Mouse (Mus musculus) erythroid progenitor cell, adult 5-6 weeks (primary cell): ENCODE data around the gene Hs3st2. TPM values are rescaled to one million over a fixed set of nuclear protein-coding genes. Genes with fewer than 3 reads are reported as not detected.
"Not testable (repeated sequence)": the region's sequence is repeated elsewhere in the genome, so short reads cannot be mapped to it uniquely, and the experiment has no call there.

Source experiments
- ATAC-seq: replicated peaks from 2 replicates; pipeline ENCODE4 v1.8.0; 2016; ENCODE audit warnings: moderate number of reproducible peaks, mild to moderate bottlenecking, moderate TSS enrichment, inconsistent platforms; ENCODE audit not compliant: poor library complexity, low FRiP score, severe bottlenecking
- total RNA-seq, 2 experiments: library from RNA; stranded (forward) in 1 of 2; stranded (reverse) in 1 of 2; fragments of 150-400 nt in 1 of 2; fragments of 186-747, 209-891 nt in 1 of 2; gene quantifications; 2 replicates each; pipeline versions ENCODE4 v1.2.3 to v1.2.4; 2015 to 2017; ENCODE audit warnings: low replicate concordance in 2 of 2

Gene Hs3st2
- total RNA-seq (2015; ENCODE audit: low replicate concordance) = not detected in 2 replicates
- total RNA-seq (2017; ENCODE audit: low replicate concordance) = not detected in 2 replicates

DNA sequence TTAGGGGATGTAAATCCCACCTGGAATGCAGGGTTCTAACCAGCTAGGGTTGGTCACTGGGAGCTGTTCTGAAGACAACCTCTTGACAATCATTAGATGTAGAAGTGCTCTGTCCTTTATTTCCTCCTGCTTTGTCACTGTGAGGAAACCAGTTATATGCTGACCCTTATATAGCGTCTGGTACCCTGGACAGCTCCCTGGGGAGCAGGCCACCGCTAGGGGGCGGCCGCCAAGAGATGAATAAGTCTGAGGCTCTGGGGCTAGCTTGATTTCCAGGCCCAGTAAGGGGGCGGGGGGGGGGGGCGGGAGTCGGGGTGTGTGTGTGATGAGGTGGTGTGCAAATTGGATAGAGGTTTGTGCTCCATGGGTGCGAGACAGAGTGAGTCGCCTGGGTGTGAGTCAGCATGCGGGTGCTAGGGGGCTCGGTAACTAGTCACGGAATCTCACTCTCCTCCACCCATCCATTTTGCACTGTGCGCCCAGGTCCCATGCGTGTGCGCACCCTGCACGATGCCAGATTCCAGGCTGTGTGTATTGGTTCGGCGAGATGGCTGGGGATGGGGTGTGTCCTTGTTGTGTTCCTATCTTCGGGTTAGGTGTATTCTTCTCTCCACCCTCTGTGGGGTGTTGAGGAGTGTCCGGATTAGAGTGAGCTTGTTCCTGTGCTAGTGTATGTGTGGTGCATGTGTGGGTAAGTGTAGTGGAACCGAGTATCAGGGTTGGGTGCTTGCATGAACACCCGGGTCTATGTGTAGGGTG is at the start of gene Hs3st2:
TSS of gene Hs3st2 (plus strand) at position 635 of the 759 bp plus-strand sequence.
- no peak for ATAC-seq

DNA sequence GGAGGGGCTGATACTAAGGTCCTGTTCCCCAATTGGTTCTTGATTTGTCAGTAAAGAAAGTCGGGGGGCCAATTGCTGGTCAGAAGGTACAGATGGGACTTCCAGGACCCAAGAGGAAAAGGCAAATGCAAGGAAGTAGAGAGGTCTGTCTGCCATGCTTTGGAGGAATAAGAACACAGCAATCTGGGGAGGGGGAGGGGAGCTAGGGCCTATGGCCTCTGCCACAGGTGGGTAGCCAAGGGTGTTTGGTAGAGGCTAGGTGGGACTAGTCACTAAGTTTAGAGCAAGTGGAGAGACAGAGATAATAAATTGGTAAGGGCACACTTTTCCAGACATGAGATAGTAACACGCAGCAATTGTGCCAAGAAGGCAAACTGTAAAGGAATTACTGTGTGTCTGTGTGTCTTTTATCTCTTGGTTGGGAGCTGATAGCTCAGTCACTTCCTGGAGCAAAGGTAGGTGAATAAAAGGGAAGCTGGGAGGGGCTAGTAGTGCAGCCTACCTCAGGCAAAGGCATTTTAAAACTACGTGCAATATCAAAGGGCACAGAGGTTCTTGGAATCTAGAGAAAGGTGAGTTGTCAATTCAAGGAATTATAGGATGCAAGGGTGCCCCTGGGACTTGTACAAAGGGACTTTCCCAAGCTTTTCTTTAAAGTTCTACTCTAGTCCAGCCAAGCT is 43.2 kb upstream of the Hs3st2 start:
- ATAC-seq = no peak

DNA sequence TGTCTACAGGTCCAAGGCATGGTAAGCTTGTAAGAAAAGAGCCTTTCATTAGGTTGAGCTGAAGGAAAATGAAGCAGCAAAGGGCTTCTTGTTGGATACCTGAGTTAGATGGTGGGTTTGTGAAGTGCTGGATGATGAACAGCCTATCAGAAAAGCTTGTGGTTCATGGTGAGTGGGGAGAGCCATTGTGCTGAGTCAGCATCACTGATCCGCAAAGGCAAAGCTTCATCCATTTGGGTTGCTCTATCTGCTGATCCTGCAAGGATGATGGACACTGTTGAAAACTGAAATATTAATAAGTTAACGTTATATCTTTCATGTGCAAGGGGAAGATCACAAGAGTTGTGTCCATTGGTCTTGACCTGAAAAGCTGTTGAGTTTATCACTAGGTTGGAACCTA is 40.0 kb upstream of the Hs3st2 start:
- no peak for ATAC-seq

DNA sequence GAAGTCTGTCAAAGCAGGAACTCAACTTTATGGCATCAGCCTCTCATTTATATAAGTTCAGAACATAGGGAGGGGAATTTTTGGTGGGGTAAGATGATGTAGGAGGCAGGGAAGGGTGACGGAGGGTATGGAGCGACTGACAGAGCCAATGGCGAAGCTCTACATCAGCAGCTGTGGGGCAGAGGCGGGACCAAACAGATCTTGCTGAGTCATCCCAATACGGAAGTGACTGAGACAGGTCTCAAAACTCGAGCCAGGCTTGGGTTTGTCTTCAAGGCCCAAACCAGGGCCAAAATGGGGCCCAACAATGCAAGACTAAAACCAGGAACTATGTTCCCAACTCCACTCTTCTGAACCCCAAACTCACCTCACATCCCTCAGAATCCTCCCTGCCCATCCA is 30.2 kb upstream of the Hs3st2 start:
- ATAC-seq = not testable (repeated sequence)

DNA sequence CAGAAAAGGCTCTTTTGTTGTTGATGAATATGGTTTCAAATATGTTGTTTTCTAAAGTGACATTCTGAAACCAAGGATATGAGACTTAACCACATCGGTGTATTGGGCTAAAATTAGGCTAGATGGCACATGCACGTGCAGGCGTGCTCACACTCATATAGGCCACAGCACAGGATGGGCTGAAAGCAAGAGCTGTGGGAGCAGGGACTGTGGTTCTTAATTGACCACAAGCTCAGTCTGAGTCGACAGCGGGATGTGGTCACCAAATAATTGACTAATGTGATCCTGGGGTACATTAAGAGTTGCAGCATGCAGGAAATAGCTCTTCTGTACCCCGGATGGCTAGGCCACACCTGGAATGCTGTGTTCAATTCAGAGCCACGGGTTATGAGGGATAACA is 26.1 kb upstream of the Hs3st2 start:
- ATAC-seq = no peak

DNA sequence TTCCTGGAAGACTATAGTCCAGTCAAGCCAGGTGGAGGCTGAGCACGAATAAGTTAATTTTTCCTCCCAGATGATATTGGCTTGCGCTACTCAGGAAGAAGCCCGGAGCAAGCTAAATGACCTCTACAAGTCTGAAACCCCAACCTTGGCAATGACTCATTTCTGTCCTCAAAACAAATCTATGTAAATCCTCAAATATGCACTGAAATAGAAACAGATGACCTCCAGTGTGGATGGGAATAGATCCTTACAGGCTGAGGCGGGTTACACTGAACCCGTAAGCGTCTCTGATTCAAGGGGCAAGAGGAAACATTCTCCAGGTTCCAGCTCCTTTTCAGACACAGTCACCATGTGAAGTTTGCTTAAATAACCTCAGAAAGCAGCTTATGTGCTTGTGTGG is 24.5 kb upstream of the Hs3st2 start:
- no peak for ATAC-seq

DNA sequence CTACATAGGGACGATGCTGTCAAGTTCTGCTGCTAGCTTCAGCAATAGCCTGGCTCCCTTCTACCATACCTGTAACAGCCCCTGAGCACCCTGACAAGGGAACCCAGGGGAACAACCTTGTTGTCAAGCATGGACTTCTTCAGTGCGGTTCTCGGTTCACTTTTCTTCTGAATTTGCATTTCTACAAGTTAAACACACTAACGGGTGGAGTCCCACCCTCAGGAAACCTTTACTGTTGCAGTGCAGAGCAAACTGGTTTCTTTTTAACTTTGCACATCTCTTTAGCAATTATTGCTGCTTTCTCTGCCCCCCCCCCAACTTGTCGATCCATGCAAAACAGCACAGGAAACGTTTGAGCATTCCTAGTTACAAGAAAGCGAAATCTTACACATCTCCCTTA is 19.7 kb upstream of the Hs3st2 start:
- ATAC-seq = no peak

DNA sequence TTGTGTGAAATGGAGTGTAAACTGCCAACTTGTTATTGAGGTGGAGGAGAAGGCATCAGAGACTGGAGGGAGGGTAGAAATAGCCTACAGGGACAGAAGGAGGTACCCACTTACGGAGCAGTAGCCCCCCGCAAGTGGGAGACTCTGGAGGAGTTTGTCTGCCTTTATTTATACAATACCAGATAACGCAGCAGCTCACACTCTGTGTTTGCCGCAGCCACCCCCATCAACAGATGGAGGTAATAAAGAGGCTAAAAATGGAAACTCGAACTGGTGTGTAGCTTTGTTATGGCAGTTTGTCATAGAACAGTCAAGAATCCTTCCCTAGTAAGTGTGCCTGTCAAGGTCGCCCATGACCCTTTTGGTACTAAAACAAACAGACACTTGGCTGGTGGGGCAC is 16.2 kb upstream of the Hs3st2 start:
- ATAC-seq = no peak

DNA sequence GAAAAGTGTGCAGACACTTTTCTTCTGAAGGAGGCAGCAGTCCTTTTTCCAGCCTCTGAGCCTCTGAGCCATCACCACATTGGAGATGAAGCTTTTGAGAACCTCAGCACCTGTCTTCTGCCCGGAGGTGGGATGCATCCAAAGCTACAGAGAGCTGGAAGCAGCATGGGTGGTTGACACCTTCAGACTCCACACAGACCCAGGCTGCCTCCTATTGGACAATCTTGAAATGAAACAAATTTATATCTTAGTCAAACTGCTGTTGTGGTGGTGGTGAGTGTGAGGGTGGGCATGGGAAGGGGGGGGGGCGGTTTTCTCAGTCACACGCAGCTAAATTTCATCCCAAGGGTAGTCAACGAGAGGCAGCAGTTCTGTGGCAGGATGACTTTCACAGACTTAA is 12.7 kb upstream of the Hs3st2 start:
- ATAC-seq = no peak

DNA sequence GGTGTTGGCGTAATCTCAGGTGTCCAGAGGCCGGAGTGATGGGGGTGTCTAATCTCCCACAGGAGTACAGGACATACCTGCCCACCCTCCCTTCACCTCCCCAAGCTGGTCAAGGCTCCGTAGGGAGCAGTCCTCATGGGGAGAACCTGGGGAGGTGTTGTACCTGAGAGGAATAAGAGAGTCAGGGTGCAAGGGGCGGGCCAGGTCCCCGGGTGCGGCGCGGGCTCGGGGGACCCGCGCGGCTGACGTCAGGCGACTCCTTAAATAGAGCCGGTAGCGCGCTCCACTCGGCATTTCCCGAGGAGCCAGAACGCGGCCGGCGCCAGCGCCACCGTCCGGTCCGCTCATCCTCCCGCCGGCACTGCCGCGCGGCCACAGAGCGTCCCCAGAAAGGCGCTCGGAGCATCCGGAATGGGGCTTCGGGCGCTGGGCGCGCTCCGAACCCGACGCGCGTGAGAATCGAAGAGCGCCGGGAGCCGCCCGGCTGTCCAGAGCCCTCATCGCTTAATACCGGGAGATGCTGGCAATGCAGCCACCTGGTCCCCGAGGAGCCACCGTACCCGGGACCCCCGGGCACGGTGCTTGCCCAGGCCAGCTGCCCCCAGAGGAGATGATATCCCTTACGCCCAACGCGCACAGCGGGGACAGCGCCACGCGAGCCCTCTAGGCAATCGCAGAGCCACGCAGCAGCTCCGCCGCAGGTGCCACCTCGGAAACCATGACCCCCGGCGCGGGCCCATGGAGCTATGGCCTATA is 503 bp downstream of the Hs3st2 start:
- ATAC-seq = no peak

DNA sequence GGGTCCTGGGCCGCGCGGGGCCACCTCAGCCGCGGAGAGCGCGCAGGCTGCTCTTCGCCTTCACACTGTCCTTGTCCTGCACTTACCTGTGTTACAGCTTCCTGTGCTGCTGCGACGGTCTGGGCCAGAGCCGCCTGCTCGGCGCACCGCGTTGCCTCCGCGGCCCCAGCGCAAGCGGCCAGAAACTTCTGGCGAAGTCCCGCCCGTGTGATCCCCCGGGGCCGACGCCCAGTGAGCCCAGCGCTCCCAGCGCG is 1.0 kb downstream of the Hs3st2 start:
- ATAC-seq = no peak

DNA sequence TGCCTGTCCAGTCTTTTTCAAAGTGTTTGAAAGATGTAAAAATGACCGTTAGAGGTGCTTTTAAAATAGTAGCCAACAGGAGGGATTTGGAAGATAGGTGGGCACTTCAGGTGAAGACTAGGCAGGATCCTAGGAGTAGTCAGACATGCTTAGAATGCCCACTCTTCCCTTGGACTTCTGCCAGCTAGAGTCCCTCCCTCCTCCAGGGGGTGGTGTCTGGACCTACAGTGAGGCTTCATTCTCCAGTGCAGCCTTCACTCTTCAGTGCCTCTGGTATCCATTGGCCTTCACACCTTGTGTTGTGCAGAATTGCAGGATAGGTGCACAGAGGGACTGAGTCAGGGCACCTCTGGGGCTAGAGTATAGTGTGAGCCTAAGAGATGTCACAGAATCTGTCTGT is 2.2 kb downstream of the Hs3st2 start:
- no peak for ATAC-seq

DNA sequence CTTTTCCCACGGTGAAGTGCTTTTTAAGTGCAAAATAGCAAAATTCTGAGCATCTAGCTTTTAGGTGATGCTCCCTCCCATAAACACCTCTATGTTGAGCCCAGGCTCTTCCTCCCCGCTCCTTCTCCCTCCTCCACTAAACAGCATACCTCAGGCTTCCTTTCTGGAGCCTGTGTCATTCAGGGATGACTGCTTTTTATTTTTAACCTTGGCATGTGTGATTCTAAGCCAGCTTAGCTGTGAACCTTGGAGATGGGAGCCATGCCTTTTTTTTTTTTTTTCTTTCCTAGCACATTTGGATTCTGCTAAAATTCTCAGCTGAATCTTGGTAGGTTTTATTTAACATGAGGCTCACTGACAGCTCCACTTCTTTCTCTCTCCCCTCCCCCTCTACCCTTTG is 3.2 kb downstream of the Hs3st2 start:
- ATAC-seq = no peak

DNA sequence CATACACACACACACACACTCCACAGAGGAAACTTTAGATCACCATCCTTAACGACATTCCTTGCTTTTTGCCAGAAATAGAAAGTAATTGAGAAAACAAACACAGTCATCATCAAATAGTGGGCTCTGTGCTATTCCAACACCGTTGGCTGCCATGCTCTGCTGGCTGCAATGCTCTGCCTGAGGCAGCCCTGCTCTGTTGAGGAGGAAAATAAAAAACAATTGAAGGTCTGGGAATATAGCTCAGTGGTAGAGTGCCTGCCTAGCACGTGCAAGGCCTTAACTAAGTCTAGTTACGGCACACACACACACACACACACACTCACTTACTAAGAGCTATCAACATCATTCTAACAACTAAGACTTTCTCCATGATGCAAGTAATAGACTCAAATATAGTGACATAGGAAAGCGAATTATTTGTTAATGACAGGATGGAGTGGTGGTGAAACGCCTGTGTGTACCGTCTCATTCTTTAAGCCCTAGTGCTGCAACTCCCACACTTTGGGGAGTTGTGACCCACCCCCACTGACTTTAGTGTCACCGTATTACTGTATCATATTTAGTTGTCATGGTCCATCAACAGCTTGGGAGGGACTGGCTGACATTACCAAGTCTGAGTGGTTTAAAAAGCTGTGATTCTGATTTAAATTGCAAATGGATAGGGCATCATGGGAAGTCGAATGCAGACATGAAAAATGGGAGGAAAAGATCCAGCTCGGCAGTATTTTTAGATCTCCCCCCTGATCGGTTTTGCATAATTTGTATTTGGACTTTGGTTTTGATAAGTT is 19.3 kb downstream of the Hs3st2 start:
- ATAC-seq = no peak

DNA sequence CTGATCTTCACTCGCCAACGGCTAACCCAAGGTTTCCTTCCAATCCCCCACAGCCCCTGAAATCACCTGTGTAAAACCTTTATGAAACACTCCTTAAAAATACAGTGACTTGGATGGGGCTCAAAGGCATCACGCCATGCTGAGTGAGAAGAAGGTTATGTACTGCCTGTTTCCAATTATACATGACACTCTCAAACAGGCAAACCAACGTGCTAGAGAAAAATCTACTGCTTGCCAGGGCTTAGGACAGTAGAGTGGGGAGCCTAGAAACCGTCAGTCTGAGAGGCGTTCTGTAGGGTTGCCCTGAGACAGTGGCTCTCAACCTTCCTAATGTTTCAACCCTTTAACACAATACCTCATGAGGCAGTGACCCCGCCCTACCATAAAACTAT is 19.8 kb downstream of the Hs3st2 start:
- ATAC-seq = no peak

DNA sequence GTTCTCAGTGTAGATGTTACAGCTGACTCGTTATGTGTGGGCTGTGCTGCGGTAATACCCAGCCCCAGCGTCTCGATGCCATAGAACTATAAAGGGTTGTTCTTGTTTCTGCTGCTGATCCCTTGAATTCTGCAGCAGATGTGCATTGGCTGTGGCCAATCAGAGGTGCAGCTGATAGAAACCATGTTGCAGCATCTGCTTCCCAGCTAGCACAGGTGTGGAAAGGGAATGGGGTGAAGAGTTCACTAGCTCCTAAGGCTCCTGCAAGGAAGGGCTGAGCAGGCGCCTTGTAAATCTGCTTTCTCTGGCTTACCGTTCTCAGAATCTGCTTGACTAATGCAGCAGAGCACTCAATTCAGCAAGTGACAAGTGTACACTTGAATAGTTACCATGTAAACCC is 45.2 kb downstream of the Hs3st2 start:
- ATAC-seq = no peak

DNA sequence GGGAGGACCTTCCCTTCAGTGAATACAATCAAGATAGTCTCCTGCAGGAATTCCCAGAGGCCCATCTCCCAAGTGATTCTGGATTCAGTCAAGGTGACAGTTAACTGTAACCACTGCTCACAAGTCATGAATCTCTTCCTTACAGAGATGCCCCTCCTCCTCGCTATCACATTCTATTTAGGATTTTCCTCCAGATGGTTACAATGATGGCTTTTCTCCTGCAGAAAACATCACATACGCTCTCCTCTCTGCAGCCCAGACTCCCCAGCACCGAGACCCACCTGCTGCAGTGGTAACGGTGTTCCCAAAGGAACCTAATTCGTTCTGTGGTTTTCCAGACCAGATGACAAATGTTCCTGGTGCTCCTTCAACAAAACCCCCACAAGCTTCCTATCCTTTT is 49.5 kb downstream of the Hs3st2 start:
- ATAC-seq = no peak

DNA sequence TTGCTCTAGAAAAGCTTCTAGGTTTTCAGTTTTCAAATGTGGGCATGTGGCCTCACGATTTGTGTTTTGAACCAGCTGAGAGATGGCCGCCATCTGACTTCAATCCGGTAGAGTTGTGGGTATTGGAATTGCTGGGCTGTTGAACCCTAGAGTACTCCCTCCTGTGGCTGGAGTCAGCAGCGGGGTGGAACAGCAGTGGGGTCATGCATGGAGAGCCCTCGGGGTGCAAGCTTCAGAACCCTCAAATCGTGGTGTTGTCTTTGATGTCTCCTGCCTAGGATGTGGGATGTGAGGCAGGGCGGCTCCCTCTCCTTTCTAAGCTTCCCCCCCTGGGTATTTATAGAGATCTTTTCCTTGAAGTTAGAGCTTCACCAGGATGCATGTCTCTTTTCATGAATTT is 52.7 kb downstream of the Hs3st2 start:
- no peak for ATAC-seq

DNA sequence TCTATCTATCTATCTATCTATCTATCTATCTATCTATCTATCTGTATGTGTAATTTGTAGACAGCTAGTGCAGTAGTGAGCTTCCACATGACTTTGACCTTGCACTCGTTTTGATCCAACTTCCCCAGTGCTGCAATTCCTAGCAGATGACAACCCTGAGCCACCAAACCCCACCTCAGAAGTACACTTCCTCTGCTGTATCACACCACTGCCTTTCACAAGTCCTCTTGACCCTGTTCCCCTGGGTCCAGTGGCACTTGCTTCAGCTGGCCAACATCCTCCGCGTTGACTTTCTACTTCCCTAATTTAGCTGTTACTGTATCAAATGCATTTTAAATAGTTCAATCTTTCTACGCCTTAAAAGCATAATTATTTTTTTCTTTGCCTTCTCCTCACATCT is 54.6 kb downstream of the Hs3st2 start:
- ATAC-seq = no peak
